Mouse (Mus musculus): Measurements from ENCODE around the gene Smbd1. TPM values are rescaled to one million over a fixed set of nuclear protein-coding genes. Genes with fewer than 3 reads are reported as not detected.
A peak's percentile ranks its signal among the peaks of the same experiment; 100 is the strongest.

Gene Smbd1
- polyA plus RNA-seq, 1 experiment from 2014 or later: 2.3 TPM

DNA sequence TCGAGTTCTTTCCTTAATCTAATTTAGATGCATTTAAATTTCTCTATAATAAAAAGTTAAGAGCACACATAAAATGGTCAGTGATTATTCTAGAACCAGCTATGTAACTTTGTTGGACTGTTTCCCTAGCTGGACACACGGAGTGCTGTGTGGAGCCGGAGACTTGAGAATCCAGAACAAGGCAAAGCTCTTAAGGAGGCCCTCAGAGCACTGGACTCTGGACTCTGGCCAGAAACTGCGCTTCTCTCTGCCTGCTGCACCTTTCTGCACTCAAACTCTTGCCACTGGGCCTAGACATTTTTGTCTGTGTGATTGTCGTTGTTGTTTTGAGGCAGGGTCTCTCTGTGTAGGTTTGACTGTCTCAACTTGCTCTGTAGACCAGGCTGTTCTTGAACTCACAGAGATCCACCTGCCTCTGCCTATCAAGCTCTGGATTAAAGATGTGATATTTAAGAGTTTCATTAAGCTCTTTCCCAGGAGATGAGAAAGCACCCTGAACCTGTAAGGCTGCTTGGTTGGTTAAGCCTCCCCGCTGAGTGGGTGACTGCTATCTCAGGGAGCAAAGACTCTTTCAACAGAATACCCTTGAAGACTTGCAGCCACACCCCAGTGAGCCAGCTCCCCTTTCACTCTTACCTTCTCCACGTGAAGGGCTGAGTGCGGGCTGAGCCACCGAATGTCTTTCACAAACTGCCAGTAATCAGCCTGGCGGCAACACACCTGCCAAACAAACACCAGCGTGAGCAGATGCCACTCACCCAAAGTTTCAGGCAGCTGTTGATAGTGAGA is 39.0 kb upstream of the Smbd1 start:
- Histone ChIP-seq H3K4me3 (ENCODE audit: low read depth, low read length) (no peak overlapping the region), H3K9ac (ENCODE audit: low read depth, low read length) (no peak overlapping the region), H3K4me2 (replicated peaks; ENCODE audit: low read depth) (no peak overlapping the region), H3K27me3 (replicated peaks; ENCODE audit: control insufficient read depth, insufficient read depth, low read length) (no peaks in the 10 kb centered on the region), H3K9me3 (ENCODE audit: control insufficient read depth) (no peaks in the 10 kb centered on the region), H3K36me3 (ENCODE audit: control insufficient read depth, insufficient read depth) (peaks cover 49% of the 10 kb centered on the region), H3K27ac (ENCODE audit: low read depth, low read length) (peak overlapping the region; percentile 60), H3K4me1 (replicated peaks; ENCODE audit: control insufficient read depth, insufficient read depth, low read length) (no peaks in the 10 kb centered on the region)
- 47% methylated on average over 11 of the region's 11 CpGs for WGBS
- TF ChIP-seq CTCF (IDR thresholded peaks at IDR 0.05; ENCODE audit: low read depth): peak; percentile 32; the same call in 1 of the 2 replicates
- peak; percentile 86 for ATAC-seq

DNA sequence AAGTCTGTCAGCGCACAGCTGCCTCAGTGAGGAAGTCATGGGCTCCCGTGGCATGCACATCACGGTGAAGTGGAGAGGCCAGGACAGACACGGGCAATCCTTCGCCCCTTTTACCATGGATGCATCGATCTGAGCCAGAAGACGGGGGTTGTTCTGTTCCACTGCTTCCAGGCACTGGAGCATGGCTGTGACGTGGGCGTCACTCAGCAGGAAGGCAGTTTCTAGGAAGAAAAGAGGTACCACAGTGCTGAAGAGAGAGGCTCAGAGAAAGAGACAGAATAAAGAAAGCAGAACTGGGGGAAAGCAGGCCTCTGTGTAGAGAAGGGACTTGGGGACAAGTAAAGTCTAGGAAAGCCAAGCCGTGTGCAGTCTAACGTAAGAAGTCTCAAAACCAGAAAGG is 36.8 kb upstream of the Smbd1 start:
- Histone ChIP-seq H3K4me2 (replicated peaks; ENCODE audit: low read depth) (no peak overlapping the region), H3K27me3 (replicated peaks; ENCODE audit: control insufficient read depth, insufficient read depth, low read length) (no peaks in the 10 kb centered on the region), H3K36me3 (ENCODE audit: control insufficient read depth, insufficient read depth) (peaks cover 60% of the 10 kb centered on the region), H3K4me1 (replicated peaks; ENCODE audit: control insufficient read depth, insufficient read depth, low read length) (no peaks in the 10 kb centered on the region), H3K9ac (ENCODE audit: low read depth, low read length) (no peak overlapping the region), H3K4me3 (ENCODE audit: low read depth, low read length) (no peak overlapping the region), H3K9me3 (ENCODE audit: control insufficient read depth) (no peaks in the 10 kb centered on the region), H3K27ac (ENCODE audit: low read depth, low read length) (no peak overlapping the region; the same call in 1 of the 2 replicates)
- ATAC-seq: no peak
- no peak for TF ChIP-seq CTCF (IDR thresholded peaks at IDR 0.05; ENCODE audit: low read depth)
- WGBS: 97% methylated on average over 11 of the region's 11 CpGs

DNA sequence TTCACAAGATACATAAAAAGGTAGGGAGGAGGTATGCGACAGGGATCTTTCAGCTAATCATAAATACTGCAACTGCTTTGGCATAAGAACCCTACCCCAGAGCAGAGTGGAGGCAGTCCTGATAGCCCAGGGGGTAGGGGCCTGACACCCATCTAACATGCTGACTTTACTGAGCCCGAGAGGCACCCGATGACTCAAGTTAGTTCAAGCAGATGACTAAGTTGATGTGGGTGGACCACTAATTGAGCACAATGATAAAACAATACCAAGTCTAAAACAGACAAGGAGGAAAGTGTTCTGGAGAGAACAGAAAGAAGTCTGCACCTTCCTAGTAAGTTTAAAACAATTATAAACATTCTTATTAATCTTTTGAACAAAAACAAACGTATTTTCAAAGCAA is 21.2 kb upstream of the Smbd1 start:
- 85% methylated on average over 4 of the region's 4 CpGs for WGBS
- Histone ChIP-seq H3K4me1 (replicated peaks; ENCODE audit: control insufficient read depth, insufficient read depth, low read length) (no peaks in the 10 kb centered on the region), H3K27ac (ENCODE audit: low read depth, low read length) (no peak overlapping the region), H3K4me2 (replicated peaks; ENCODE audit: low read depth) (no peak overlapping the region), H3K36me3 (ENCODE audit: control insufficient read depth, insufficient read depth) (peaks cover 62% of the 10 kb centered on the region), H3K4me3 (ENCODE audit: low read depth, low read length) (no peak overlapping the region), H3K9ac (ENCODE audit: low read depth, low read length) (no peak overlapping the region), H3K9me3 (ENCODE audit: control insufficient read depth) (no peaks in the 10 kb centered on the region), H3K27me3 (replicated peaks; ENCODE audit: control insufficient read depth, insufficient read depth, low read length) (no peaks in the 10 kb centered on the region)
- TF ChIP-seq CTCF (IDR thresholded peaks at IDR 0.05; ENCODE audit: low read depth): no peak
- ATAC-seq: no peak

DNA sequence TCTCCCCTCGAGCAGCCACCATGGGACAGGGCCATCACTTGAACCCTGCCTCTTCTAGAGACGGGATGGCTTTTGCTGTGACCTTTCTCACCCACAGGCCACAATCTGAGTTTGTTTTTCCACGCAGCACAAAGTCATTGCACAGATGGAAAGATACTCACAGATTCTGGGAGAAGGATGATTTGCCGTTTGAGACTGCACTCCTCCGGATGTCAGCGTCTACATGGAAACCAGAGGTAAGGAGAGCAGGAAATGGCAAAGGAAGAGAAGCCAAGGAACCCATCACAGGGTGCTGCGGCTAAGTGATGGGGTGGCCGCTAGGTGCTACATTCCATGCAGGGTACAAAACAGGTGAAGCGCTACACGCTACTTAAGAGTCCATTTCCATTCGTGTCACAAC is 18.8 kb upstream of the Smbd1 start:
- Histone ChIP-seq H3K36me3 (ENCODE audit: control insufficient read depth, insufficient read depth) (peaks cover 63% of the 10 kb centered on the region), H3K27ac (ENCODE audit: low read depth, low read length) (no peak overlapping the region), H3K9ac (ENCODE audit: low read depth, low read length) (no peak overlapping the region), H3K9me3 (ENCODE audit: control insufficient read depth) (no peaks in the 10 kb centered on the region), H3K4me3 (ENCODE audit: low read depth, low read length) (no peak overlapping the region), H3K4me2 (replicated peaks; ENCODE audit: low read depth) (no peak overlapping the region), H3K4me1 (replicated peaks; ENCODE audit: control insufficient read depth, insufficient read depth, low read length) (no peaks in the 10 kb centered on the region), H3K27me3 (replicated peaks; ENCODE audit: control insufficient read depth, insufficient read depth, low read length) (no peaks in the 10 kb centered on the region)
- ATAC-seq: no peak
- 86% methylated on average over 11 of the region's 11 CpGs for WGBS
- no peak for TF ChIP-seq CTCF (IDR thresholded peaks at IDR 0.05; ENCODE audit: low read depth)

DNA sequence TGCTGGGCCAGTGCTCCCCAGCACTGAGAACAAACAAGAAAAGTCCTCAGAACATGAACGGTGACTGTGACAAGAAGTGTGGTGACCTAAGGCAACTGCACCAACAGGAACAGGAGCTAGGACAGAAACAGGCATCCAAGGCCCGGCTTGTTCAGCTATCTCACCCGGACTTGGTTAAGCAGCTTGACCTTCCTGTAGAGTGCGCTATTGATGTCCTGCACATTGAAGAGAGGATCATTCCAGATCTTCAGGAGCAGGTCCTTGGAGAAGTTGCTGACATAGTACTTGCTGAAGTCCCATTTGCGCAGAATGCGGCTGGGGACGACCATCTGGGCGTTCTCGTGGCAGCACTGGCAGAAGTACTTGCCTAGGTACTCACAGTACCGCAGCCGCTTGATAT is 16.2 kb upstream of the Smbd1 start:
- Histone ChIP-seq H3K9me3 (ENCODE audit: control insufficient read depth) (no peaks in the 10 kb centered on the region), H3K4me2 (replicated peaks; ENCODE audit: low read depth) (no peak overlapping the region), H3K27me3 (replicated peaks; ENCODE audit: control insufficient read depth, insufficient read depth, low read length) (no peaks in the 10 kb centered on the region), H3K9ac (ENCODE audit: low read depth, low read length) (no peak overlapping the region), H3K27ac (ENCODE audit: low read depth, low read length) (no peak overlapping the region), H3K36me3 (ENCODE audit: control insufficient read depth, insufficient read depth) (peaks cover 70% of the 10 kb centered on the region), H3K4me3 (ENCODE audit: low read depth, low read length) (no peak overlapping the region), H3K4me1 (replicated peaks; ENCODE audit: control insufficient read depth, insufficient read depth, low read length) (no peaks in the 10 kb centered on the region)
- 97% methylated on average over 11 of the region's 11 CpGs for WGBS
- TF ChIP-seq CTCF (IDR thresholded peaks at IDR 0.05; ENCODE audit: low read depth): peak; percentile 17; the same call in 1 of the 2 replicates
- no peak for ATAC-seq

DNA sequence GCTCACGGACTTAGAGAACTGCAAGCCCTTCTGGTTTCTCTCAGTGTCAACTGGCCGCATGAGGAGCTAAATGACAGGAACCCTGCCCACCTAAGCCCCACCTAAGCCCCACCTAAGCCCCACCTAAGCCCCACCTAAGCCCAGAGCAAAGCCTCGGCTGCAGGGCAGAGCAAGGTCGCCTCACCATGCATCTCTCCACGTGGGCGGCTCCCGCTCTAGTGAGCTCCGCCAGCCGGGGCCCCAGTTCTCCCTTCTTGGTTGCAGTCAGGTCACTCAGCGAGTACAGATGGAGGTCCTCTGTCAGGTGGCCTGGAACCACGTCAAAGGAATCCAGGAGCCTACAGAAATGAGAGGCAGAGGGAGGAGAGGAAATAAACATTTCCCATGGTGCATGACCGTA is 15.1 kb upstream of the Smbd1 start:
- TF ChIP-seq CTCF (IDR thresholded peaks at IDR 0.05; ENCODE audit: low read depth): no peak

More for the DNA sequence above, 15.1 kb upstream of the Smbd1 start:
- Histone ChIP-seq H3K4me3 (ENCODE audit: low read depth, low read length) (no peak overlapping the region), H3K4me2 (replicated peaks; ENCODE audit: low read depth) (no peak overlapping the region), H3K27me3 (replicated peaks; ENCODE audit: control insufficient read depth, insufficient read depth, low read length) (no peaks in the 10 kb centered on the region), H3K36me3 (ENCODE audit: control insufficient read depth, insufficient read depth) (peaks cover 75% of the 10 kb centered on the region), H3K4me1 (replicated peaks; ENCODE audit: control insufficient read depth, insufficient read depth, low read length) (no peaks in the 10 kb centered on the region), H3K27ac (ENCODE audit: low read depth, low read length) (no peak overlapping the region; the same call in 1 of the 2 replicates), H3K9ac (ENCODE audit: low read depth, low read length) (no peak overlapping the region), H3K9me3 (ENCODE audit: control insufficient read depth) (no peaks in the 10 kb centered on the region)
- ATAC-seq: no peak
- WGBS: 52% methylated on average over 12 of the region's 12 CpGs
